Mouse (Mus musculus): ENCODE results near the gene Kcng1. TPM values are rescaled to one million over a fixed set of nuclear protein-coding genes. Genes with fewer than 3 reads are reported as not detected.

Gene Kcng1
- under 1 TPM; 0.24 to 0.31 TPM for total RNA-seq (2023)

DNA sequence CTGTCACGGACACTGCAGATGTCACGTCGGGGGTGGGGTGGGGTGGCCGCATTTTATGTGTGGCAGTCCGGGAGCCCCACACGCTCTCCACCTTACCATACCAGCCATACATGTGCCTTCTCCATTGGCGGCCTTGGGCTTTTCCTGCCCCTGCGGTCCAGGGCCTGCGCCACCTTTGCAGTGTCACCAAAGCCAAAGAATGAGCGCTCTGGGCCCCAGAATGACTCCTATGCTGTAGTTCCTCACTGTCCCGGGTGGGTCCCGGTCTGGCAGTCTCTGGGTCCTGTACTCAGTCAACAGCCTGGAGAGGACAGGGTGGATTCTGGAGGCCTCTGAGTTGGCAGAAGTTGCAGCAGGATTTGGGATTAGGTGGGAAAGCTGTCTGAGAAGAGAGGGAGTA, at the start of gene Kcng1:
Gene Kcng1, minus strand, starts transcription at position 155 of the 400 bp plus-strand sequence.

DNA sequence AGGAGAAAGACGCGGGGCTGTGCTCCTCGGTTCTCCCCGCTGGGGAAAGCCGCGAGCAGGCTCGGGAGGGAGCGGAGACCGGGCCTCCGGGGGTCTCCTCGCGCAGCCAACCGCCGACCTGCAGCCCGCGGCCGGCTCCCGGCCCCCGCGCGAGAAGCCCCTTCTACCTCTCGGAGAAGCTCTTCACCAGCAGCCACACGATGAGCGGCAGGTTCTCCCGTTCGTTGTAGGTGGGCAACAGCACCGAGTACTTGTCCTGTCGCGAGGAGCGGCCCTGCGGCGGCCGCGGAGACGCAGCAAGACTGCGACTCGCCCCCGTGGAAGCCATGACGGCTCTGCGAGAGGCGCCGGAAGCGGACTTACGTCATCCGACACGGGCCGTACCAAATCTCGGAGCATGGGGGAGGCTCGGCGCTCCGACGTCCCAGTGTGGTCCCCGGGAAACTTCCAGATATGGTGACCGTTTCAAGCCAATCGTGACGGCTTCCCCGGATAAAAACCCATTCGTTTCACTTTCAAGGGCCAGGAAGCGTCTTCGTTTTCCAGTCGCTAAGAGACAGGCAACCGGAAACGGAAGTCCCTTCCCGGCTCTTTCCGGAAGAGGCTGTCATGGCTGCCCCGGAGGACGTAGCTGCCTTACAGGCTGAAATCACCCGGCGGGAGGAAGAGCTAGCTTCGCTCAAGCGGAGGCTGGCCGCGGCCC, 51.4 kb downstream of the Kcng1 start, which contains the start of the genes Gm20716, Dpm1 and Mocs3:
Gene Gm20716, minus strand, starts transcription at position 339 of the 703 bp plus-strand sequence.
Gene Dpm1, minus strand, starts transcription at position 566 of the 703 bp plus-strand sequence.
Gene Mocs3, plus strand, starts transcription at position 597 of the 703 bp plus-strand sequence.

Other genes with a start within 250 kb of the Kcng1 start
- under 1 TPM in 1 of 2 experiments, not detected in 1; 0.11 TPM for gene Pard6b, start 200.7 kb downstream of the Kcng1 start, total RNA-seq (2023)
- 10 to 100 TPM; 59.1 to 59.2 TPM for gene Adnp, start 74.6 kb downstream of the Kcng1 start, total RNA-seq (2023)
- 1 to 10 TPM; 1.4 to 4.8 TPM for gene Gm20716, start 51.4 kb downstream of the Kcng1 start, total RNA-seq (2023)
- gene Dpm1, start 51.1 kb downstream of the Kcng1 start, total RNA-seq (2023), result 10 to 100 TPM; 88.4 to 90.9 TPM
- 1 to 10 TPM; 5.1 to 7.0 TPM for gene Mocs3, start 51.1 kb downstream of the Kcng1 start, total RNA-seq (2023)